ENCODE assay signal across 20 mouse cellular contexts in the genomic region with DNA sequence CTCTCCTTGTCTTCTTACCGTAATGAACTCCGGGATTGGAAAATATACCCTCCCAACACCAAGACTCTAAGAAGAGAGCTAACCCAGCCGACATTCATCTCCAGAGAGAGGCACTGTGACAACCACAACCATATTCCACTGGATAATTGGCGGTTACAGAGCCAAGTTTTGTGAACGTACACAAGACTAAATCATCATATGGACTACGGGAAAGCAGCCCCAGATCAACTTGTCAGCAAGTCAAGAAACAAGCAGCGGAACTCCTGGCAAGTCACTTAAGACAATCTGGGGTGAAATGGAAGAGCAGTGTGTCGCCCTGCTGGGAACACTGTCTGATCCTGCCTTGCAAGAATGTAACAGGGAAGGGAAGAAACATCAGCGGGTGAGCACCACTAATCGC.
"Had no signal": no experiment of that assay in that cellular context is flagged by ENCODE, and none has a peak within 500 bp of the region (broad histone marks: within the 10 kb centered on the region; RNA-seq: fewer than 3 reads in every experiment).

No protein-coding gene starts in this region.

- H3K27me3 ChIP-seq: kidney, embryonic 15.5 days; liver, embryonic 13.5 days; midbrain, embryonic 12.5 days; midbrain, embryonic 15.5 days; neural tube, embryonic 12.5 days; neural tube, embryonic 15.5 days had no signal

- H3K9me3 ChIP-seq: kidney, embryonic 15.5 days; liver, embryonic 13.5 days; midbrain, embryonic 12.5 days; midbrain, embryonic 15.5 days; neural tube, embryonic 12.5 days; neural tube, embryonic 15.5 days had no signal

- H3K4me2 ChIP-seq: kidney, embryonic 15.5 days; liver, embryonic 13.5 days; midbrain, embryonic 12.5 days; midbrain, embryonic 15.5 days; neural tube, embryonic 12.5 days; neural tube, embryonic 15.5 days had no signal

- H3K4me3 ChIP-seq: kidney, embryonic 15.5 days; left cerebral cortex, adult 2 months; liver, embryonic 13.5 days; midbrain, embryonic 12.5 days; midbrain, embryonic 15.5 days; neural tube, embryonic 12.5 days; neural tube, embryonic 15.5 days had no signal

- H3K4me1 ChIP-seq: kidney, embryonic 15.5 days; neural tube, embryonic 12.5 days had no signal

- ATAC-seq: lung, postnatal 0 days; midbrain, embryonic 15.5 days had no signal

- DNase-seq: kidney, adult 2 months; kidney, postnatal 10 days; kidney, postnatal 36 days; layer of hippocampus, postnatal 36 days; liver, embryonic 13.5 days; lung, adult 2 months; lung, postnatal 36 days; right cerebral cortex, adult 18-20 months; right cerebral cortex, postnatal 14 days; right cerebral cortex, postnatal 4 days; thymus, adult 18-20 months; thymus, postnatal 36 days had no signal

- H3K9ac ChIP-seq: kidney, embryonic 15.5 days; liver, embryonic 13.5 days; midbrain, embryonic 12.5 days; midbrain, embryonic 15.5 days; neural tube, embryonic 12.5 days; neural tube, embryonic 15.5 days had no signal

- H3K27ac ChIP-seq: kidney, embryonic 15.5 days; left cerebral cortex, adult 2 months; liver, embryonic 13.5 days; midbrain, embryonic 12.5 days; midbrain, embryonic 15.5 days; neural tube, embryonic 12.5 days; neural tube, embryonic 15.5 days; stomach, postnatal 0 days had no signal

- H3K36me3 ChIP-seq: kidney, embryonic 15.5 days; liver, embryonic 13.5 days; midbrain, embryonic 12.5 days; midbrain, embryonic 15.5 days; neural tube, embryonic 12.5 days; neural tube, embryonic 15.5 days had no signal
